Mouse (Mus musculus) lung, postnatal 0 days (tissue): ENCODE results near the gene Fam160a1. TPM values are rescaled to one million over a fixed set of nuclear protein-coding genes. Genes with fewer than 3 reads are reported as not detected.

Experiments
- ATAC-seq: fragments of 200-750 bp; cut with Nextera tagmentation; 2 replicates; pipeline ENCODE4 v1.8.0; 2017; ENCODE audit warnings: moderate library complexity
- DNase-seq: peaks from one replicate; pipeline ENCODE4 v3.0.0-alpha.2; 2016; ENCODE audit warnings: low spot score
- H3K27ac ChIP-seq: fragments of 300-500 bp; sonication (generic); 2 replicates; pipeline ENCODE4 v1.5.1; 2014; ENCODE audit warnings: antibody characterized with exemption, mild to moderate bottlenecking, low read length, mixed read lengths
- H3K27me3 ChIP-seq: fragments of 300-500 bp; sonication (generic); replicated peaks from 2 replicates; pipeline ENCODE4 v1.6.1; 2014; ENCODE audit warnings: low read length, mixed read lengths; ENCODE audit not compliant: insufficient read depth
- H3K36me3 ChIP-seq: fragments of 300-500 bp; sonication (generic); 2 replicates; pipeline ENCODE4 v1.6.1; 2014; ENCODE audit warnings: low read length, mixed read lengths; ENCODE audit not compliant: insufficient read depth
- H3K4me1 ChIP-seq: fragments of 300-500 bp; sonication (generic); 2 replicates; pipeline ENCODE4 v1.6.1; 2014; ENCODE audit warnings: antibody characterized with exemption, low read depth, low read length, mixed read lengths; ENCODE audit not compliant: insufficient read depth
- H3K4me2 ChIP-seq: fragments of 300-500 bp; sonication (generic); replicated peaks from 2 replicates; pipeline ENCODE4 v1.6.1; 2014; ENCODE audit warnings: low read depth, mild to moderate bottlenecking, low read length, moderate library complexity, mixed read lengths
- H3K4me3 ChIP-seq: fragments of 300-500 bp; sonication (generic); 2 replicates; pipeline ENCODE4 v1.5.1; 2014; ENCODE audit warnings: low read depth, low read length
- H3K9ac ChIP-seq: fragments of 300-500 bp; sonication (generic); replicated peaks from 2 replicates; pipeline ENCODE4 v1.6.1; 2014; ENCODE audit warnings: low read depth, mild to moderate bottlenecking
- H3K9me3 ChIP-seq: fragments of 300-500 bp; sonication (generic); 2 replicates; pipeline ENCODE4 v1.6.1; 2016; ENCODE audit warnings: low read length, mixed read lengths
- CTCF ChIP-seq: IDR thresholded peaks from 2 replicates; pipeline ENCODE4 v1.5.1; 2016; ENCODE audit warnings: antibody characterized with exemption, mild to moderate bottlenecking
- EP300 ChIP-seq: IDR thresholded peaks from 2 replicates; pipeline ENCODE4 v1.6.1; 2016; ENCODE audit warnings: antibody characterized with exemption, mild to moderate bottlenecking, control low read depth
- WGBS: fragments of 180-500 bp; shearing (Covaris S2); extraction: QIAGEN DNeasy Blood & Tissue Kit; methylation state at CpG from one replicate; pipeline ENCODE4 v1.1.7; 2014; 5-methylcytosine and 5-hydroxymethylcytosine counted together
- polyA plus RNA-seq: library from polyadenylated mRNA; unstranded; fragments of >200 nt; fragmentation: Nextera tagmentation; extraction: Ambion mirVana; gene quantifications from 2 replicates; pipeline ENCODE4 v1.2.1, GENCODE M21; 2015

Fam160a1 gene
- polyA plus RNA-seq, 1 experiment from 2014 or later = 4.6 TPM

DNA sequence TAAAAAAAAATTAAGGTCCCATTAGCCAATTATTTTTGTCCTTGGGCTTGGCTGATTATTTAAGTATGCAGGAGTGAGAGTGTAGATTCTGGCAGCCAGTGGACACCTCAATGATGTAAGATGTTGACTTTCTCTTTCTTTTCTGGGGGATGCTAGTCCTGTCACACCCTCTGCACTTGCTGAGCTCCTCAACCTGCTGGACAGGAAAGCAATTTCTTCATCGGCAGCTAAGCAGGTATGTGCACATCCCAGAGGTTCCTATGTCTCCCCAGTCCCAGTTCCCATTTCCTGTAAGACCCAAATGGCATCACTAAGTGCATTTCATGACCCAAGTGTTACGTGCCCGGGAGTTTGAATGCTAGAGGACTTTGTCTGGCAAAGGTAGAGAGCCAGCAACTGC, 172.3 kb downstream of the Fam160a1 start:
- 80% methylated on average over 3 of the region's 3 CpGs for WGBS
- Histone ChIP-seq H3K4me1 (no peaks in the 10 kb centered on the region), H3K9ac (no peak overlapping the region), H3K27ac (no peak overlapping the region), H3K9me3 (no peaks in the 10 kb centered on the region), H3K4me3 (no peak overlapping the region), H3K4me2 (no peak overlapping the region), H3K27me3 (no peaks in the 10 kb centered on the region), H3K36me3 (no peaks in the 10 kb centered on the region)
- TF ChIP-seq EP300 (no peak), CTCF (no peak)
- DNase-seq (no peak), ATAC-seq (no peak)

DNA sequence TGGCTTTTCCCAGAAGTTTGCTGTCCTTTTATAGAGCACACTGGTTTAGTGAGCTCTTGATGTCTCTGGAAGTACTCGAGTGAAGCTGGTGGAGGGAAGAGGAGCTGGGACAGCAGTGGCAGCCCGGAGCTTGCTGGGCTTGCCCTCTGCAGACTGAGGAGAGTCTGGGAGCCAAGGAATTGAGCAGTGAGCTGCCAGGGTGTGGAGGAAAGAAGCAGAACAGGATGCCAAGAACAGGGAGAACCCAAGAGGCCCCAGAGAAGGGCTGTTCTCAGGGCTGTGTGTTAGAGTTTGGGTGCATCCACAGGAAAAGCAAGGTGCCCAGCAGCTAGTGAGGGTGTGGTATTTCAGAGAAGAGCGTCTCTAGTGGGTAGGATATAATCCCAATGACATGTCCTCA, 175.3 kb downstream of the Fam160a1 start:
- H3K36me3 ChIP-seq = no peaks in the 10 kb centered on the region
- H3K9ac ChIP-seq = no peak overlapping the region
- ATAC-seq (no peak), DNase-seq (no peak)
- TF ChIP-seq CTCF = no peak
- TF ChIP-seq EP300 = no peak
- no peaks in the 10 kb centered on the region for H3K4me1 ChIP-seq
- no peak overlapping the region for H3K4me3 ChIP-seq
- H3K27ac ChIP-seq = no peak overlapping the region
- WGBS = 70% methylated on average over 3 of the region's 3 CpGs
- H3K27me3 ChIP-seq = no peaks in the 10 kb centered on the region
- no peak overlapping the region for H3K4me2 ChIP-seq
- no peaks in the 10 kb centered on the region for H3K9me3 ChIP-seq

DNA sequence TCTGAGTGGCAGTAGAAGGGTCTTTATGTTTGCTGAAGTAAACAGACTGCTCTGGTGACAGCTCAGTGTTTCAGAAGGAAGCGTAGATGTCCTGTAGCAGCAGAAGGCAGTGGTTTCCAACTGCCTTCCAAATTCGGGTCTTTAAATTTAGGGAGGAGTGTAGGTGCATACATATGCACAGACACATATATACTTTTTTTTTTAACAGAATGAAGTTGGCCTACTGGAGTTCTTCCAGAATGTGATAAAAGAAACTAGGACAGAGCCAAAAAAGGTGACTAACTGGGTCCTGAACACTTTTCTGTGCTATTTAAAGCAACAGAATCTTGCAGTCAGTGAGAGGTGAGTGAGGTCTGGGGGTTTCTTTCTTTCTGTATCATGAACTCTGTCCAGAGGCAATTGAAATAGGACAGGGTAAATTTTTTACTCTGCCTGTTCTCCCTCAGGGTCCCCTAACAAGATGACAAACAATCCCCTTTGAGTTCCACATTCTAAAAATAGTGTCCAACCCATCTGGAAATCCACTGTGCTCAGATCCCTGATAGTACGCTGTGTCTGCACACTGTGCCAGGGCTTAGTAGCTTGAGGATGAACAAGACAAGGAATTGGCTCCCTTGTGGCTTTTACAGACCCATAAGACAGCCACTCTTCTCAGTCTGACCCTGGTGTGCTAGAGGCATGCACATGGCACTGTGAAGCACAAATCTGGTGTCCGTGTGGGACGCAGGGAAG, 180.2 kb downstream of the Fam160a1 start:
- ATAC-seq = no peak
- no peak for DNase-seq
- Histone ChIP-seq H3K9ac (no peak overlapping the region), H3K36me3 (no peaks in the 10 kb centered on the region), H3K4me1 (no peaks in the 10 kb centered on the region), H3K4me2 (no peak overlapping the region), H3K9me3 (no peaks in the 10 kb centered on the region), H3K4me3 (no peak overlapping the region), H3K27me3 (no peaks in the 10 kb centered on the region), H3K27ac (no peak overlapping the region)
- WGBS = 87% methylated on average over 5 of the region's 5 CpGs
- no peak for TF ChIP-seq CTCF
- TF ChIP-seq EP300 = no peak

DNA sequence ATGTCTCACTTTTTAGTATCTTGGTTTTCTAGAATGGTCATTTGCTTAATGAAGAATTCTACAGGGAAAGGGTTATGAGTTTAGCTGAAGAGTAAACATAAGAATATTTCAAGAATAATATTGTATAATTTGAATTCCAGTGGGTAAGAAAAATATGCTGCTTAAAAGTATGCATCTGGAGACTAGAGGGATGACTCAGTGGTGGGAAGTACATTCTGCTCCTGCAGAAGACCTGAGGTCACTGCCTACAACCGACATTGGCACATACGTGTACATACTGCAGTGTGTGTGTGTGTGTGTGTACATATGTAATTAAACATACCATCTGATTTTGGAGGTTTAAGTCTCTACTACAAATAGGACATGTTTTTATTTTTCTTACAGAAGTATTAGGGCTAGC, 181.5 kb downstream of the Fam160a1 start:
- Histone ChIP-seq H3K4me1 (no peaks in the 10 kb centered on the region), H3K4me3 (no peak overlapping the region), H3K27me3 (no peaks in the 10 kb centered on the region), H3K27ac (no peak overlapping the region), H3K9ac (no peak overlapping the region), H3K9me3 (no peaks in the 10 kb centered on the region), H3K36me3 (no peaks in the 10 kb centered on the region), H3K4me2 (no peak overlapping the region)
- no peak for DNase-seq
- 85% methylated on average over 2 of the region's 2 CpGs for WGBS
- no peak for TF ChIP-seq CTCF
- no peak for TF ChIP-seq EP300
- no peak for ATAC-seq

DNA sequence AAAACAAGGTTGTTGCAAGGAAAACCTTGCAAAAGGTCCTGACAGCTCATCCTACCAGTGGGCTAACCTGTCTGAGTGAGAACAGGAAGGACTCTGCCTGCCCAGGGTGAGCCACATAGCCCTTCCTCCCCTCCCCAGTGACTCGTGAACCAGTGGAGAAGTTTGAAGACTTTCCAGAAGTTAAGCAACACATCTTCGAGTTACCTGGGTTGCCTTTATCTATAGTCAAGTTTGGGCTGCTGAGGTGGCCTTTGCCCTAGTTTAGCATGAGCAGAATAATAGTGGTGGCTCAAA, 182.0 kb downstream of the Fam160a1 start:
- Histone ChIP-seq H3K4me1 (no peaks in the 10 kb centered on the region), H3K4me3 (no peak overlapping the region), H3K9ac (no peak overlapping the region), H3K27ac (no peak overlapping the region), H3K4me2 (no peak overlapping the region), H3K27me3 (no peaks in the 10 kb centered on the region), H3K36me3 (no peaks in the 10 kb centered on the region), H3K9me3 (no peaks in the 10 kb centered on the region)
- ATAC-seq (no peak), DNase-seq (no peak)
- 52% methylated on average over 2 of the region's 2 CpGs for WGBS
- no peak for TF ChIP-seq EP300
- no peak for TF ChIP-seq CTCF

DNA sequence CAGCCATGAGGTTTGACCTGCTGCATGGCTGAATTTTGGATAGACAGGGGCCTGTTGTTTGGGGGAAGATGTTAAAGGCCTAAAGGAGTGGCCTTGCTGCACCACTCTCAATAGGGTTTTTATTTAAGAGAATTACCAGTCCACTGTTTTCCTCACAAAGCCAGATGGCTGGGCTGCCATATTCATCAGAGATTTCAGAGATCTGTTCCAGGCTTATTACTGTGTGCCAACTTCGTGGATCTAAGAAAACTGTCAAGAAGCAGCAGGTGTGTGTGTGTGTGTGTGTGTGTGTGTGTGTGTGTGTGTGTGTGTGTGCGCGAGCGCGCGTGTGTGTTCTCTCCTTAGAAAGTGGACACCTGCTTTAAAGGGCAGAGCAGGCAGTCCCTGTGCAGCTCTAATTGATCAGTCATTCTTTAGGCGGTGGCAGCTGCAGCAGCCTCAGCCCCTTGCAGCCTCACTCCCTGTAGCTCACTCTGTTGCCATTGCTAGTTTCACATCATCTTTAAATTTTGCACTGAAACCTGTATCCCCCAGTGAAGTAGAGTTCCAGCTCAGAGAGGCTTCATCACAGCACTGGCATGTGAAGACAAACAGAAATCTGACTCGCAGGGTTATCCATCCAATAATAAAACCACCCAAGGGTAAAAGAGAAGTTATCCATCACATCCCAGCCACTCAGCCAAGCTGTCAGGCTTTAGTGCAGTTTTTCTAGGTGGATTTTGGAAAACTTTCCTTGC, 182.5 kb downstream of the Fam160a1 start:
- no peaks in the 10 kb centered on the region for H3K36me3 ChIP-seq
- no peak for ATAC-seq
- H3K9ac ChIP-seq = no peak overlapping the region
- no peaks in the 10 kb centered on the region for H3K27me3 ChIP-seq
- no peaks in the 10 kb centered on the region for H3K9me3 ChIP-seq
- H3K4me3 ChIP-seq = no peak overlapping the region
- DNase-seq = no peak
- TF ChIP-seq EP300 = no peak
- TF ChIP-seq CTCF = no peak
- H3K4me1 ChIP-seq = no peaks in the 10 kb centered on the region
- whole genome bisulfite sequencing = 83% methylated on average over 8 of the region's 8 CpGs
- H3K27ac ChIP-seq = no peak overlapping the region
- H3K4me2 ChIP-seq = no peak overlapping the region
